Mouse (Mus musculus): ENCODE data around the gene Sft2d2. TPM values are rescaled to one million over a fixed set of nuclear protein-coding genes. Genes with fewer than 3 reads are reported as not detected.

Gene Sft2d2
- polyA plus RNA-seq (2012; fragmentation: generic; extraction: Trizol), result 19.4 TPM

DNA sequence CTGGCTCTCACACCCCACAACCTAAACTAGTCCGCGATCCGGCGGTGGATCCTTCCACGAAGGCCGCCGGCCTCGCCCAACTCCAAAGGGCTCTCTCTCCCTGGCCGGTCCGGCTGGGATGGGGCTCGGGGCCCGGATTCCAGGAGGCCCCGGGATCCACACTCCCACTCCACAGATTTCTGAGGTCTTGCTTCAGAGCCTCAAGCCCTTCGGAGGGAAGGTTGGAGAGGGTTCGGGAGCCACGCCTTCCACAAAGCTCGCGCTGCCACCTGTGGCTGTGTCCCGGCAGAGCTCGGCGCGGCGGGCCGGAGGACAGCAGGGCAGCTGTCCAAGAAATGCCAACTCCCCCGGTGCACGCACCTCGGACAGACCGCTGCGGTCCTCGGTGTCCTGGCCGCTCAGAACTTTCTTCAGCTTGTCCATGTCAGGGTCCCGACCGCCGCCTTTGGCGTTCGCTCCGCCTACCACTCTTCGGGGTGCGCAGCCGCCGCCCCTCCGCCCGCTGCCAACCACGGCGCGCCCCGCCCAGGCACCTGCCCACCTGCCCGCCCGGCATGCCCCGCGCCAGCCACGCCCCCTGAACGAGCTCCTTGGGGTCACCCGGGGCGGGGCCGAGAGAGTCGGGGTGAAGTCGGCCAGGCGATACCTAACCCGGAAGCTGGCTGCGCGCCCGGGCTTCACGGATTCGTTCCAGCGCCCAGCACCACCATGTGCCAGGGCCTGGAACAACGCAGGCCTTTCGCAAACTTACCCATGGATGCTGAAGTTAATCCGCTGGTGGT lies at the start of gene Sft2d2:
Sft2d2 (minus strand) TSS at position 559 of the 782 bp plus-strand sequence.
- TF ChIP-seq POLR2AphosphoS2 (IDR thresholded peaks at IDR 0.05; ENCODE audit: insufficient read length, low read depth) (peak; percentile 81), CEBPB (IDR thresholded peaks at IDR 0.05; ENCODE audit: insufficient read depth, poor library complexity, severe bottlenecking) (no peak), SRF (IDR thresholded peaks at IDR 0.05; ENCODE audit: control insufficient read depth, insufficient read length, low read depth) (peak; percentile 41), POLR2A (IDR thresholded peaks at IDR 0.05; ENCODE audit: insufficient read length, low read depth) (peak; percentile 63), MYOD1 (IDR thresholded peaks at IDR 0.05; ENCODE audit: control insufficient read depth in 1 of 3, insufficient read length in 2 of 3, low read depth in 2 of 3) (peak in 2 of 3 experiments; percentile 51 to 84), USF1 (IDR thresholded peaks at IDR 0.05; ENCODE audit: low read depth) (no peak), E2F4 (IDR thresholded peaks at IDR 0.05; ENCODE audit: insufficient read depth) (no peak), REST (IDR thresholded peaks at IDR 0.05; ENCODE audit: insufficient read depth, insufficient read length) (no peak), MYOG (IDR thresholded peaks at IDR 0.05; ENCODE audit: control insufficient read depth in 1 of 3, insufficient read depth in 1 of 3, insufficient read length in 2 of 3, low read depth in 2 of 3) (peak in 2 of 3 experiments; percentile 51 to 72), TCF3 (IDR thresholded peaks at IDR 0.05; ENCODE audit: insufficient read length, low read depth) (no peak), TCF12 (IDR thresholded peaks at IDR 0.05; ENCODE audit: insufficient read depth, poor library complexity, severe bottlenecking) (no peak), MAX (IDR thresholded peaks at IDR 0.05; ENCODE audit: low read depth) (no peak)

DNA sequence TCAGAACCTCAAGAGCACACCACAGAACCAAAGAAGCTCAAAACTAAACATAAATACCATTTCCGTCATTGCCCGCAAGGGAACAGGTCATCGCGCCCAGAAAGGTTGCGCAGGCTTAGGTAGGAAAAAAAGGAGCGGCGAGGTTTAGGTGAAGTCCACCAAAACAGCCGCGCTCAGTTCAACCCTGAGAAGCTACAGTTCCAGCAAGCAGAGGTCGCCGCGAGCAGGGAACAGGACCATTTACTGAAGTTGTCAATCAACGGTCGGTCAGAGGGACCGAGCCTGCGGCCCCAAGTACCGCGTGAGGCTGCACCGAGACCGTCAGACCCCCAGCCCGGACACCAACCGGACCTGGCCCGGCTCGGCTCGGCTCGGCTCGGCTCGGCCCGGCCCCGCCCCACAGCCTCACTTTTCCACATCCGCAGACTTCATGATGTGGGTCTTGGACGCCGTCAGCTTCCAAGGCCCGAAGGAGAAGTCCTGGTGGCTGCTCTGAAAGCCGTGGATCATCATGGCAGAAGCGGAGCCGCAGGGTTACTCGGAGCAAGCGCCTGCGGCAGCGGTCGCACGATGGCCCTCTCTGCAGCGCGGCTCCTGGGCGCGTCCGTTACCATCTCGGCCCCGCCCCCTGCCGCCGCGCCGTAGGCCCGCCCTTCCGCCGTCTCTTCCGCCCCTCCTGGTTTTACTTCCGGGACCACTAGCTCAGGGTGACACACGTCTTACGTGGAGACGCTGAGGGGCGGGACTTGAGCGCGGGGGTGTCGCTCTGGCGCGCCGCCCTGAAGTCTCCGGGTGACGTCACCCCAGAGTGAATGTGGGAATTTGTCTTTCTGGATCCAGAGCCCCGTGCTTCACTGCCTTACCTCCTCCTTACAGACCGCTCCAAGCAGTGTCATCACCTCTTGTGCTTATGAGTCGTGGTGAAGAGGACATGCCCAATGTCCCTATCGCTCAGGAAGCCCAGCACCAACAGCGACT lies 42.4 kb upstream of the Sft2d2 start, which contains the start of gene Tiprl:
Tiprl (minus strand) TSS at position 676 of the 978 bp plus-strand sequence.
- Histone ChIP-seq H3K79me2 (ENCODE audit: control insufficient read depth, insufficient read depth) (peaks cover 50% of the 10 kb centered on the region), H3K4me2 (ENCODE audit: low read depth) (peak within 1 kb of the TSS; percentile 95), H3K4me3 (peak within 1 kb of the TSS; percentile 93), H3K27me3 (ENCODE audit: control insufficient read depth, insufficient read depth, insufficient read length) (no peaks in the 10 kb centered on the region), H3ac (ENCODE audit: control insufficient read depth, insufficient read length) (peak within 1 kb of the TSS; percentile 20), H3K36me3 (ENCODE audit: control insufficient read depth, insufficient read depth) (no peaks in the 10 kb centered on the region)
- peak in 1 of 3 experiments; percentile 4 for TF ChIP-seq MYOD1 (IDR thresholded peaks at IDR 0.05; ENCODE audit: control insufficient read depth in 1 of 3, insufficient read length in 2 of 3, low read depth in 2 of 3)
- TF ChIP-seq POLR2AphosphoS2 (IDR thresholded peaks at IDR 0.05; ENCODE audit: insufficient read length, low read depth), result peak; percentile 96
- peak; percentile 91 for TF ChIP-seq POLR2A (IDR thresholded peaks at IDR 0.05; ENCODE audit: insufficient read length, low read depth)
- no peak for TF ChIP-seq USF1 (IDR thresholded peaks at IDR 0.05; ENCODE audit: low read depth)

More for the DNA sequence above, at the start of gene Sft2d2:
- Histone ChIP-seq H3ac (ENCODE audit: control insufficient read depth, insufficient read length) (peak within 1 kb of the TSS; percentile 25), H3K4me3 (peak within 1 kb of the TSS; percentile 46), H3K79me2 (ENCODE audit: control insufficient read depth, insufficient read depth) (peaks cover 11% of the 10 kb centered on the region), H3K27me3 (ENCODE audit: control insufficient read depth, insufficient read depth, insufficient read length) (no peaks in the 10 kb centered on the region), H3K36me3 (ENCODE audit: control insufficient read depth, insufficient read depth) (no peaks in the 10 kb centered on the region), H3K4me2 (ENCODE audit: low read depth) (peak within 1 kb of the TSS; percentile 91)

DNA sequence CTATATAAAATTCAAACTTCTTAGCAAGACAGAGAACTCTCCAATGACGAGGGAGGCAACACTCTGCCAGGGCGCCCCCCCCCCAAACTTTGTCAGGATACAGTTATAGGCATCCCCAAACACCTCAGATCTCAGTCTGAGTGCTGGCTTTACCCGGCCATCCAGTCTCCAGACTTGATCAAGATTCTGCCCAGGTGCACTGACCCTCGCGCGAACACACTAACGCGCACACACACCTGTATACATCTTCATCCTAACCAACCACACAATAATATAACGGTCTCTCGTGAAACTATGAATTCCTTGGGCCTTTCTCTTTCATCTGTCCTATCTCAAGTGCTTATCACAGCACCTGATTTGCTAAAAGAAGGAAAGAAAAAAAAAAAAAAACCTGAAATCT lies 41.6 kb upstream of the Sft2d2 start:
- Histone ChIP-seq H3K4me2 (ENCODE audit: low read depth) (peak overlapping the region; percentile 95), H3K27me3 (ENCODE audit: control insufficient read depth, insufficient read depth, insufficient read length) (no peaks in the 10 kb centered on the region), H3K4me3 (peak overlapping the region; percentile 93)

DNA sequence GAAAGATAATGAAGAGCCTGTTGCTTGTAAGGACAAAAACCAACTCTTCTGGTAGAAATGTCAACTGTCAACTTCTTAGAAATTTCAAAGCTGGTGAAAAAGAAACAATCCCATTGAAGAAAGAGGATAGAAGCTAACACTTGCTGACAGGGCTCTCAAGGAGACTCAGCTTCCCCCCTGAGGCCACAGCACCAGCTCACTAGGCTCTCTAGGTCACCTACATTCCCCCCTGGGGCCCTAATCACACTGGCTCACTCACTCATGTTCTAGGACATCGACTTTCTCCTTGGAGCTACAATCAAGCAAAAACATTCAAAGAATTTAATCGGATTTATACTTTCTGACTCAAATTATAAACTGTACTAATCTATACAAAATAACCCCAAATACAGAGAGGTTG lies 39.6 kb upstream of the Sft2d2 start:
- Histone ChIP-seq H3K36me3 (ENCODE audit: control insufficient read depth, insufficient read depth) (no peaks in the 10 kb centered on the region), H3K4me3 (no peak overlapping the region), H3K79me2 (ENCODE audit: control insufficient read depth, insufficient read depth) (peaks cover 78% of the 10 kb centered on the region), H3ac (ENCODE audit: control insufficient read depth, insufficient read length) (no peak overlapping the region), H3K4me2 (ENCODE audit: low read depth) (no peak overlapping the region), H3K27me3 (ENCODE audit: control insufficient read depth, insufficient read depth, insufficient read length) (no peaks in the 10 kb centered on the region)
- TF ChIP-seq TCF12 (IDR thresholded peaks at IDR 0.05; ENCODE audit: insufficient read depth, poor library complexity, severe bottlenecking), result no peak
- TF ChIP-seq USF1 (IDR thresholded peaks at IDR 0.05; ENCODE audit: low read depth), result no peak
- TF ChIP-seq E2F4 (IDR thresholded peaks at IDR 0.05; ENCODE audit: insufficient read depth), result no peak
- no peak for TF ChIP-seq MYOD1 (IDR thresholded peaks at IDR 0.05; ENCODE audit: control insufficient read depth in 1 of 3, insufficient read length in 2 of 3, low read depth in 2 of 3)
- no peak for TF ChIP-seq MYOG (IDR thresholded peaks at IDR 0.05; ENCODE audit: control insufficient read depth in 1 of 3, insufficient read depth in 1 of 3, insufficient read length in 2 of 3, low read depth in 2 of 3)
- TF ChIP-seq MAX (IDR thresholded peaks at IDR 0.05; ENCODE audit: low read depth), result no peak

More for the DNA sequence above, 41.6 kb upstream of the Sft2d2 start:
- Histone ChIP-seq H3ac (ENCODE audit: control insufficient read depth, insufficient read length) (peak overlapping the region; percentile 20), H3K79me2 (ENCODE audit: control insufficient read depth, insufficient read depth) (peaks cover 57% of the 10 kb centered on the region), H3K36me3 (ENCODE audit: control insufficient read depth, insufficient read depth) (no peaks in the 10 kb centered on the region)
- TF ChIP-seq USF1 (IDR thresholded peaks at IDR 0.05; ENCODE audit: low read depth) (no peak), SRF (IDR thresholded peaks at IDR 0.05; ENCODE audit: control insufficient read depth, insufficient read length, low read depth) (no peak), POLR2A (IDR thresholded peaks at IDR 0.05; ENCODE audit: insufficient read length, low read depth) (no peak), MYOD1 (IDR thresholded peaks at IDR 0.05; ENCODE audit: control insufficient read depth in 1 of 3, insufficient read length in 2 of 3, low read depth in 2 of 3) (no peak), MYOG (IDR thresholded peaks at IDR 0.05; ENCODE audit: control insufficient read depth in 1 of 3, insufficient read depth in 1 of 3, insufficient read length in 2 of 3, low read depth in 2 of 3) (no peak), POLR2AphosphoS2 (IDR thresholded peaks at IDR 0.05; ENCODE audit: insufficient read length, low read depth) (no peak), E2F4 (IDR thresholded peaks at IDR 0.05; ENCODE audit: insufficient read depth) (no peak), MAX (IDR thresholded peaks at IDR 0.05; ENCODE audit: low read depth) (no peak), TCF3 (IDR thresholded peaks at IDR 0.05; ENCODE audit: insufficient read length, low read depth) (no peak), REST (IDR thresholded peaks at IDR 0.05; ENCODE audit: insufficient read depth, insufficient read length) (no peak), TCF12 (IDR thresholded peaks at IDR 0.05; ENCODE audit: insufficient read depth, poor library complexity, severe bottlenecking) (no peak), CEBPB (IDR thresholded peaks at IDR 0.05; ENCODE audit: insufficient read depth, poor library complexity, severe bottlenecking) (no peak)

All from myocyte (in vitro differentiated cells).